Mouse (Mus musculus) olfactory bulb, adult 2 months (tissue): Measurements from ENCODE around the gene Tuba4a.

Experiments used
- CTCF ChIP-seq: fragments of 200-500 bp; IDR thresholded peaks from 2 replicates; pipeline ENCODE4 v1.5.1; 2012; ENCODE audit warnings: low read depth, mild to moderate bottlenecking, low read length, moderate library complexity; ENCODE audit not compliant: insufficient read depth
- POLR2A ChIP-seq: fragments of 200-500 bp; IDR thresholded peaks from 2 replicates; pipeline ENCODE4 v1.6.1; 2012; ENCODE audit warnings: mild to moderate bottlenecking, low read depth, low read length, moderate library complexity; ENCODE audit not compliant: insufficient read depth

GRCm38 (mm10) chr1:75262969-75263951 is 43.6 kb upstream of the Tuba4a start:
- no peak for TF ChIP-seq CTCF
- TF ChIP-seq POLR2A: 0 out of 2 replicates have a peak, but pooled peaks have one; percentile 8
